Mouse (Mus musculus): ENCODE results near the gene Olfr1509. TPM values are rescaled to one million over a fixed set of nuclear protein-coding genes. Genes with fewer than 3 reads are reported as not detected.
"Not testable (repeated sequence)": the region's sequence is repeated elsewhere in the genome, so short reads cannot be mapped to it uniquely, and the experiment has no call there.

Gene Olfr1509
- not detected in 2 replicates for polyA plus RNA-seq (2014; fragmentation: Nextera tagmentation; extraction: Ambion mirVana)

DNA sequence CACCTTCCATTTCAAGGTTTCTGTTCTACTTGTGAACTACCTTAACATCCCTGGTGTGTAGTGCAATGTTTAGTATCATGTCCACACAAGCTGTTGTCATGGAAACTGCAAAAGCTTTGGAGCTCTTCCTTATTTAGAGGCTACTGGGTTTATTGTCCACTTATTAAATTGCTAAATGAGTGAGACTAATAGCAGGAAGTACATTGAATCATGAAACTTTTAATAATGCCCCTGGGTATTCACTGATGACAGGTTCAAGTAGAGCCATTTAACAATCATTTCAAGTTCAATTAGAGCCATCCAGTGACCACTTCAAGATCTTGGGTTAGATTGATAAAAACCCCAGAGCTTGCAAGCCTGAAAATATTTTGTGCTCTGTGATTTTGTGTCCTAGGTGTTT is at the start of gene Olfr1509:
TSS of gene Olfr1509 (plus strand) at position 301 of the 400 bp plus-strand sequence.
- H3K4me3 ChIP-seq (ENCODE audit: low read depth, low read length): no peak within 1 kb of the TSS

DNA sequence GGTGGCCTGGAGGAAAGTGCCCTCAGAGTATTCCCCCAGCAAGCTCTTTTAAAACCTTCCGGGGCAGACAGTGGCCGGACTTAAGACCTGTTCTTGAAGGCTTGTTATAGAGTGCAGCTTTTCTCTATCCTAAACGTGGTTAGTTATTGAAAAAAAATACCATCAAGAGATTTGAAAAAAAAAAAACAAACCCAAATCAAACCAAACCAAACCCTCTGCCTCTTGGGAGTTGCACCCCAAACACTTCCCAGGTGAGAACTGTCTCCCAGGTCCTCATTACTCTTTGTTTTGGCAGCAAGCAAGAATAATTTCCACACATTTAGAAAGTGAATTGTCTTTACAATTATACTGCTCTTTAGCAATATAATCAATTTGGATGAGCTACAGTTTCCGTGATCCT is 45.5 kb upstream of the Olfr1509 start, which contains the start of gene Olfr1511:
TSS of gene Olfr1511 (minus strand) at position 101 of the 400 bp plus-strand sequence.
- Histone ChIP-seq H3K4me2 (no peak within 1 kb of the TSS), H3K9me3 (replicated peaks; ENCODE audit: control insufficient read depth, low read length) (no peaks in the 10 kb centered on the region), H3K27me3 (ENCODE audit: control insufficient read depth, insufficient read depth, low read length) (no peaks in the 10 kb centered on the region), H3K4me3 (ENCODE audit: low read depth, low read length) (no peak within 1 kb of the TSS), H3K36me3 (ENCODE audit: control insufficient read depth, insufficient read depth, low read length) (no peaks in the 10 kb centered on the region), H3K27ac (ENCODE audit: low read depth, low read length) (no peak within 1 kb of the TSS), H3K9ac (ENCODE audit: low read depth, low read length) (no peak within 1 kb of the TSS), H3K4me1 (ENCODE audit: control insufficient read depth, insufficient read depth, low read length) (no peaks in the 10 kb centered on the region)
- 69% methylated on average over 4 of the region's 4 CpGs for WGBS (ENCODE audit: insufficient replicate concordance)
- no peak for ATAC-seq (replicated peaks; ENCODE audit: insufficient number of reproducible peaks, low FRiP score, low TSS enrichment)

More for the DNA sequence above, at the start of gene Olfr1509:
- Histone ChIP-seq H3K36me3 (ENCODE audit: control insufficient read depth, insufficient read depth, low read length) (no peaks in the 10 kb centered on the region), H3K9ac (ENCODE audit: low read depth, low read length) (no peak within 1 kb of the TSS), H3K9me3 (replicated peaks; ENCODE audit: control insufficient read depth, low read length) (no peaks in the 10 kb centered on the region), H3K4me1 (ENCODE audit: control insufficient read depth, insufficient read depth, low read length) (no peaks in the 10 kb centered on the region), H3K27ac (ENCODE audit: low read depth, low read length) (no peak within 1 kb of the TSS), H3K27me3 (ENCODE audit: control insufficient read depth, insufficient read depth, low read length) (no peaks in the 10 kb centered on the region), H3K4me2 (no peak within 1 kb of the TSS)
- ATAC-seq (replicated peaks; ENCODE audit: insufficient number of reproducible peaks, low FRiP score, low TSS enrichment): no peak

DNA sequence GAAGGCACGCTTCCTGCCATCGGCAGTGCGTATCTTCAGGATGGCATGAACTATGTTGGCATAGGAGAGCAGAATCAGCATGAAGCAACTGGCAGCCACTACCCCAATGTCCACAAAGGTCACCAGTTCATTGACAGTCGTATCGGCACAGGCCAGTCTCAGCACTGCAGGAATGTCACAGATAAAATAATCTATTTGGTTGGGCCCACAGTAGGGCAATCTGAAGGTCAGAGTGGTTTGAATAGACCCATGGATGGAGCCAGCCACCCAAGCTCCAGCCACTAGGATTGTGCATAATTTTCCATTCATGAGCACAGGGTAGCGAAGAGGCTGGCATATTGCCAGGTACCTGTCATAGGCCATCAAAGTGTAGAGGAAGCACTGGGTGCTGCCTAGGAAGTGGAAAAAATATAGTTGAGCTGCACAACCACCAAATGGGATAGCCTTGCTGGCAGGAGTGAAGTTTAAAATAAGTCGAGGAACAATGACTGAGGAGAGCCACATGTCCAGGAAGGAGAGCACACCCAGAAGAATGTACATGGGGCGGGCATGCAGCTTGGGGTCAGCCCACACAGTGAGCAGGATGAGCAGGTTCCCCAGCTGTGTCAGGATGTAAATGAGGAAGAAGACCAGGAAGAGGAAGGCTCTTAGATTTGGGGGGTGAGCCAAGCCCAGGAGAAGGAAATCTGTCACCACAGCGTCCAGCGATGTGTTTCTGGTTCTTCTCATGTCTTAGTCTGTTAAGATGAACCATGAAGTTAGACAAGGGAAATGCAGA is 32.5 kb upstream of the Olfr1509 start:
- 69% methylated on average over 7 of the region's 10 CpGs for WGBS (ENCODE audit: insufficient replicate concordance)
- not testable (repeated sequence) for H3K36me3 ChIP-seq (ENCODE audit: control insufficient read depth, insufficient read depth, low read length); H3K9me3 ChIP-seq (replicated peaks; ENCODE audit: control insufficient read depth, low read length); H3K4me3 ChIP-seq (ENCODE audit: low read depth, low read length); ATAC-seq (replicated peaks; ENCODE audit: insufficient number of reproducible peaks, low FRiP score, low TSS enrichment); H3K4me2 ChIP-seq; H3K4me1 ChIP-seq (ENCODE audit: control insufficient read depth, insufficient read depth, low read length); H3K27ac ChIP-seq (ENCODE audit: low read depth, low read length); H3K9ac ChIP-seq (ENCODE audit: low read depth, low read length); H3K27me3 ChIP-seq (ENCODE audit: control insufficient read depth, insufficient read depth, low read length)

DNA sequence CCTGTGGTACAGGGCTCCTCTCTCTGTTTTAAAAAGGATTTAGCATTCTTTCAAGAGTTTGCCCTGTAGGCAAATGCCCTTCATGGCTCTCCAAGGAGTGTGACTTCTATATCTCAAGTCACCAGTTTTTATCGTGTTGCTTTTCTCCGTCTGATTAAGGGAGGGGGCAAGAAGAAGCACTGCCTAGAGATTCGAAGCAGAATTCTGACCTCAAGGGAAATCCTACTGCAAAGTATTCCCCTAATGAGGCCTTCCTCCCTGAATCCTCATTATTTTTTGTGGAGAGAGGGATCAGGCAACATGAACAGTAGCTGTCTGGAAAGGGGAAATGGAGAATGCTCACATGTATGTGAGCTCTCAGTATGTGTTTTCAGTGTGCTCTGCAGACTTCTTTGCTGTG is 28.5 kb upstream of the Olfr1509 start, which contains the start of gene Olfr1510:
TSS of gene Olfr1510 (minus strand) at position 101 of the 400 bp plus-strand sequence.
- Histone ChIP-seq H3K4me2 (no peak within 1 kb of the TSS), H3K9me3 (replicated peaks; ENCODE audit: control insufficient read depth, low read length) (no peaks in the 10 kb centered on the region), H3K4me1 (ENCODE audit: control insufficient read depth, insufficient read depth, low read length) (no peaks in the 10 kb centered on the region), H3K27me3 (ENCODE audit: control insufficient read depth, insufficient read depth, low read length) (no peaks in the 10 kb centered on the region), H3K4me3 (ENCODE audit: low read depth, low read length) (no peak within 1 kb of the TSS), H3K27ac (ENCODE audit: low read depth, low read length) (no peak within 1 kb of the TSS), H3K9ac (ENCODE audit: low read depth, low read length) (no peak within 1 kb of the TSS), H3K36me3 (ENCODE audit: control insufficient read depth, insufficient read depth, low read length) (no peaks in the 10 kb centered on the region)
- WGBS (ENCODE audit: insufficient replicate concordance): 72% methylated on average over 3 of the region's 3 CpGs
- no peak for ATAC-seq (replicated peaks; ENCODE audit: insufficient number of reproducible peaks, low FRiP score, low TSS enrichment)

DNA sequence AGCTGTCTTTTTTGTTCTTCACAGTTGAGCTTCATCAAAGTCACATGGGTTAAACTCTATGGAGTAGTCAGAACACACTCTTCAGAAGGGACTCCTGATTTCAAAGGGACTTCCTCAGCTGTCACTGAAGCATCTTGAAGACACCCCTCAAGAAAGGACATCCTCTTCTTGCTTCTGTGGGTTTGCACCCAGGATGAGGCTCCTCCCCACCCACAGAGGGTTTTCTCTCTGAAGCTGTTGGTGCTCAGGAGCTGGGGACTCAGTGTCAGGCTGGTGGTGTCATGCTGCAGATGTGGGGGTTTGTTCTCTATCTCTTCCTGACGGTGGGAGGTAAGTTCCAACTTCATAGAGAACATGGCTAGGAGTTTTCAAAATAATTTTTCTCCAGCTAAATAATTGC is 15.1 kb upstream of the Olfr1509 start:
- H3K27ac ChIP-seq (ENCODE audit: low read depth, low read length): no peak overlapping the region
- H3K9ac ChIP-seq (ENCODE audit: low read depth, low read length): no peak overlapping the region
- WGBS (ENCODE audit: insufficient replicate concordance): 83% methylated on average over 1 of the region's 1 CpGs
- no peaks in the 10 kb centered on the region for H3K27me3 ChIP-seq (ENCODE audit: control insufficient read depth, insufficient read depth, low read length)
- H3K4me2 ChIP-seq: no peak overlapping the region
- no peak overlapping the region for H3K4me3 ChIP-seq (ENCODE audit: low read depth, low read length)
- H3K36me3 ChIP-seq (ENCODE audit: control insufficient read depth, insufficient read depth, low read length): no peaks in the 10 kb centered on the region
- no peaks in the 10 kb centered on the region for H3K4me1 ChIP-seq (ENCODE audit: control insufficient read depth, insufficient read depth, low read length)
- ATAC-seq (replicated peaks; ENCODE audit: insufficient number of reproducible peaks, low FRiP score, low TSS enrichment): no peak
- no peaks in the 10 kb centered on the region for H3K9me3 ChIP-seq (replicated peaks; ENCODE audit: control insufficient read depth, low read length)

DNA sequence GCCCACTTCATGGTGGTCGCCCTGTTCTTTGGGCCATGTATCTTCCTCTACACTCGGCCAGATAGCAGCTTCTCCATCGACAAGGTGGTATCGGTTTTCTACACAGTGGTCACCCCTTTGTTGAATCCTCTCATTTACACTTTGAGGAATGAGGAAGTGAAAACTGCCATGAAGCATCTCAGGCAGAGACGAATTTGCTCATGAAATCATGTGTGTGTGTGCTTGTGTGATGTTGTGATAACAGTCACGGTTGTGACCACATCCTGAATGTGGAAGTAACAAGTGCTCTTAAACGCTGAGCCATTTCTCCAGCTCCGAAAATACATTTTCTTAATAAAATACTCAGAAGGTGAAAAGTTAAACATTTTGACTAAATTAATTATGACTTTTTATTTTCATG is 8.3 kb downstream of the Olfr1509 start:
- Histone ChIP-seq H3K36me3 (ENCODE audit: control insufficient read depth, insufficient read depth, low read length) (no peaks in the 10 kb centered on the region), H3K9me3 (replicated peaks; ENCODE audit: control insufficient read depth, low read length) (no peaks in the 10 kb centered on the region), H3K27me3 (ENCODE audit: control insufficient read depth, insufficient read depth, low read length) (no peaks in the 10 kb centered on the region), H3K4me3 (ENCODE audit: low read depth, low read length) (no peak overlapping the region), H3K9ac (ENCODE audit: low read depth, low read length) (no peak overlapping the region), H3K4me2 (no peak overlapping the region), H3K27ac (ENCODE audit: low read depth, low read length) (no peak overlapping the region), H3K4me1 (ENCODE audit: control insufficient read depth, insufficient read depth, low read length) (no peaks in the 10 kb centered on the region)
- ATAC-seq (replicated peaks; ENCODE audit: insufficient number of reproducible peaks, low FRiP score, low TSS enrichment): no peak
- WGBS (ENCODE audit: insufficient replicate concordance): 77% methylated on average over 8 of the region's 8 CpGs

DNA sequence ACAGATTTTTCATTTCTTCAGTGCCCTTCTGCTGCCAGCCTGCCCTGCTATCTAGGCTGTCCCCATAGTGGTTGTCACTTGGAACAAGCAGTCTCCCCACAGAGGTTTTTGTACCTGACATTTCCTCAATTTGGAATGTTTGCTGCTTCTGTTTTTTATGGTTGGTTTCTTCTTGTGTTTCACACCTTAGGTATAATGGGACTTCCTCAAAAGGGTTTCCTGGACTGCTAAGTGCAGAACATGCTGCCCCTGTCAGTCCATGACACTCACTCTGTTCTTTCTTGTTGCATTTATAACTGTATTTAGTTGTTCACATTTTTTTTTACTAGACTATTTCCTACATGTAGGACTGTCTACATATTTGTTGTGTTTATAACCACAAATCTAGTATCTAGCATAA is 19.1 kb downstream of the Olfr1509 start:
- no peaks in the 10 kb centered on the region for H3K27me3 ChIP-seq (ENCODE audit: control insufficient read depth, insufficient read depth, low read length)
- H3K4me3 ChIP-seq (ENCODE audit: low read depth, low read length): no peak overlapping the region
- no peaks in the 10 kb centered on the region for H3K36me3 ChIP-seq (ENCODE audit: control insufficient read depth, insufficient read depth, low read length)
- no peak overlapping the region for H3K27ac ChIP-seq (ENCODE audit: low read depth, low read length)
- H3K4me2 ChIP-seq: no peak overlapping the region
- no peaks in the 10 kb centered on the region for H3K9me3 ChIP-seq (replicated peaks; ENCODE audit: control insufficient read depth, low read length)
- no peaks in the 10 kb centered on the region for H3K4me1 ChIP-seq (ENCODE audit: control insufficient read depth, insufficient read depth, low read length)
- no peak overlapping the region for H3K9ac ChIP-seq (ENCODE audit: low read depth, low read length)
- ATAC-seq (replicated peaks; ENCODE audit: insufficient number of reproducible peaks, low FRiP score, low TSS enrichment): no peak

DNA sequence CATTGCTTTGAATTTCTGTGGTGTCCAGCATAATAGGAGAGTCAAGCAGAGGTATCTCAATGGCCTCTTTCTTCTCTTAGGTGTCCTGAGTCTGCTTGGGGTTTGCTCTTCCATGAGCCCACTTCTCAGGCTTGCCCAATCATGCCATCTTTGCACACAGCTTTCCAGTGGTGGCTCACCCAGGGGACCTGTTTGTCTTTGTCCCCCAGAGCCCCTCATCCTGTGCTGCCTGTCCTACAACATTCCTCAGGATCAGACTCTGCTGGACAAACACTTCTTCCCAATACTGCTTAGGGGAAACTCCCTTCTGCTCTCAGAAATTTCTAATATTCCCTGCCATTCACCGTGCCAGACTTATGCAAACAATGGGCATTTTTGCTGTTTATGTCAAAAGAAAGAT is 22.9 kb downstream of the Olfr1509 start:
- H3K27me3 ChIP-seq (ENCODE audit: control insufficient read depth, insufficient read depth, low read length): no peaks in the 10 kb centered on the region
- ATAC-seq (replicated peaks; ENCODE audit: insufficient number of reproducible peaks, low FRiP score, low TSS enrichment): no peak
- no peak overlapping the region for H3K27ac ChIP-seq (ENCODE audit: low read depth, low read length)
- no peaks in the 10 kb centered on the region for H3K4me1 ChIP-seq (ENCODE audit: control insufficient read depth, insufficient read depth, low read length)
- H3K9ac ChIP-seq (ENCODE audit: low read depth, low read length): no peak overlapping the region
- no peaks in the 10 kb centered on the region for H3K36me3 ChIP-seq (ENCODE audit: control insufficient read depth, insufficient read depth, low read length)
- no peak overlapping the region for H3K4me2 ChIP-seq
- no peak overlapping the region for H3K4me3 ChIP-seq (ENCODE audit: low read depth, low read length)
- 80% methylated on average over 1 of the region's 1 CpGs for WGBS (ENCODE audit: insufficient replicate concordance)
- no peaks in the 10 kb centered on the region for H3K9me3 ChIP-seq (replicated peaks; ENCODE audit: control insufficient read depth, low read length)

DNA sequence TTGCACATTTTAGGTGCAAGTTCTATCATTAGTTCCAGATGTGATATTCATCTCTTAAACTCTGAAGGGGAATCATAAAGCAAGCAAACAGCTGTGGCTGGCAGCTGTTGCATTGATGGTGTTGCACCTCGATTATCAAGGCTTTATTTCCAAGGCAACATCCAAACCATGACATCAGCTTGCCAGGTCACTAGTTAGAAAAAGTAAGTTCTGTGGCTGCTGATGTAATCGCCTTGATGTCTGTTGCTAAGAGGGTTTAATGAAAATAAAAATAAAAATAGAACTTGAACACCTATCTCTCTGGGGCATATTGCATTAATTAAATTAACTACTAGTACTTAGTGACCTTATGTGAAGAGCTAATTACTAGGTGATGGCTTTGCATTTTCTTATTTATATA is 24.6 kb downstream of the Olfr1509 start, which contains the start of gene Olfr1508:
TSS of gene Olfr1508 (minus strand) at position 101 of the 400 bp plus-strand sequence.
- no peak within 1 kb of the TSS for H3K4me3 ChIP-seq (ENCODE audit: low read depth, low read length)
- no peaks in the 10 kb centered on the region for H3K4me1 ChIP-seq (ENCODE audit: control insufficient read depth, insufficient read depth, low read length)
- no peaks in the 10 kb centered on the region for H3K9me3 ChIP-seq (replicated peaks; ENCODE audit: control insufficient read depth, low read length)
- H3K36me3 ChIP-seq (ENCODE audit: control insufficient read depth, insufficient read depth, low read length): no peaks in the 10 kb centered on the region
- no peaks in the 10 kb centered on the region for H3K27me3 ChIP-seq (ENCODE audit: control insufficient read depth, insufficient read depth, low read length)
- no peak for ATAC-seq (replicated peaks; ENCODE audit: insufficient number of reproducible peaks, low FRiP score, low TSS enrichment)
- no peak within 1 kb of the TSS for H3K9ac ChIP-seq (ENCODE audit: low read depth, low read length)
- H3K27ac ChIP-seq (ENCODE audit: low read depth, low read length): no peak within 1 kb of the TSS
- 57% methylated on average over 2 of the region's 2 CpGs for WGBS (ENCODE audit: insufficient replicate concordance)
- H3K4me2 ChIP-seq: no peak within 1 kb of the TSS
